Mouse (Mus musculus): ENCODE data around the gene Tmem63b. TPM values are rescaled to one million over a fixed set of nuclear protein-coding genes. Genes with fewer than 3 reads are reported as not detected.

Gene Tmem63b
- total and polyA plus RNA-seq, 2 experiments from 2014 or later: 131 to 228 TPM

DNA sequence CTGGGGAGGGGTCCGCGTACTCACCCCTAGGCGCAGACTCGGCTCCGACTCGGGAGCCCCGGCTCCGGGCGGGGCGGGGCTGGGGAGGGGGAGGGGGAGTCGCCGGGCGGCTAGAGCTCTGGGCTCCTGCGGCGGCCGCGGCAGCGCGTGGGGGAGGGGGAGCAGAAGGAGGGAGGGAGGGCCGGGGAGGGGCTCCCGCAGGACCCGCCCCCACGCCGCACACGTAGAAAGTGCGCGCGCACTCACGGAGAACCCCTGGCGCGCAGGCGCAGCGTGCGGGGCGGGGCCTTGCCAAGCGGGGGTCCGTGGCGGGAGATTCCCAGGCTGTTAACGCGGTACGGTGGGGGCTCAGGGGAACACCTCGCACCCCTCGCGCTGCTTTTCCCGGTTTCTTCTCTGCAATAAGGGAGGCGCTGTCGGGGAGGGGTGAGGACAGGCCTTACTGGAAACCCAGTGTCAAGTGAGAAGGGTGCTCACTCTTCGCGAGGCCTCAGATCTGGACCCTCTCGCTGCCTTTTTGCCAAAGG, 549 bp downstream of the Tmem63b start, which contains the start of gene Mrpl14:
Gene Mrpl14 (plus strand): TSS at position 230 of the 527 bp plus-strand sequence.
- peak within 1 kb of the TSS; percentile 84 for H3K27ac ChIP-seq (ENCODE audit: low read depth, low read length)
- peak within 1 kb of the TSS; percentile 78 for H3K4me3 ChIP-seq (ENCODE audit: low read depth, low read length)
- H3K4me2 ChIP-seq (ENCODE audit: low read depth): peak within 1 kb of the TSS; percentile 83
- H3K27me3 ChIP-seq (ENCODE audit: insufficient read depth, low read length): no peaks in the 10 kb centered on the region
- peak; percentile 99 for DNase-seq
- H3K36me3 ChIP-seq (ENCODE audit: insufficient read depth): no peaks in the 10 kb centered on the region
- peak within 1 kb of the TSS; percentile 89 for H3K9ac ChIP-seq
- peaks cover 11% of the 10 kb centered on the region; the same call in 1 of the 2 replicates for H3K4me1 ChIP-seq (ENCODE audit: insufficient read depth)
- peak; percentile 86 for ATAC-seq
- WGBS: 0% methylated on average over 31 of the region's 50 CpGs
- H3K9me3 ChIP-seq (ENCODE audit: low read length): no peaks in the 10 kb centered on the region
- peak; percentile 28; the same call in 1 of the 2 replicates for TF ChIP-seq CTCF (IDR thresholded peaks at IDR 0.05; ENCODE audit: low read depth)

DNA sequence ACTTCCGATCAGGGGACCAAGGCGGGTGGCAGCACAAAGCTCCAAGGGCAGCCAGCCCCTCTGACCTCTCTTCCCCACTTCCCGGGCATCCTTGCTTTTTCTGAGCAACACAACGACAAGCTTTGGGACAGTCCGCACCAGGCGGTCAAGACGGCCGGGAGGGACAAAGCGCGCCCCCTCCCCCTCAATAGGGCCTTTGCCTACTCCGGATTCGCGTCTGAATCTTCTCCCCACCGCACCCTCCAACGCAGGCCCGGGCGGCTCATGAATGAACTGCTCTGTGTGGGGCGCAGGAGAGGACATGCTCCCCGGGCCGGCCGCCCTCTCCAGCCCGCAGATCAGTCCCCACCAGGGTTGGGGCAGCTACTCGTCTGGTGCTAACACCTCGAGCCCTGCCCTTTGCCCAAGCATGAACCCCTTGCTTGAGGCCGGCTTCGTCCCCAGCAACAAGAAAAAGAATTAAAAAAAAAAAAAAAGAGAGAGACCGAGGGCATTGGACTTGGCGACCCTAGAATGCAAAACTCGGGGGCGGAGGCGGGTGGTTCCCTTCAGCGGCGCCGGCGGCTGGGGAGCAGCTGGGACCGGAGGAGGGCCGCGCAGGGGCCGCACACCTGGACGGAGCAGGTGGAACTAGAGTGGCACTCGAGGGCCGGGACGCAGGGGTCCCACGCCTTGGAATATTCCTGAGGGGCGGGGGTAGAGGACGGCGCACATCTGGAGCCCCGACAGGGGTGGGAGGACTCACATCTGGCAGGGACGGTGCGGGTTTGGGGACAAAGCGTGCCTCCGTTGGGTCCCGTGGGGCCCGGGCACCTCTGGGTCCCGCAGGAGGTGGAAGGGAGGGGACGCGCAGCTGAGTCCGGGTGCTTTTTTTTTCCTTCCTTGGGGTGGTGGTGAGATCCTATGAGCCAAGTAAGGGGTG, 1.3 kb downstream of the Tmem63b start:
- no peaks in the 10 kb centered on the region for H3K27me3 ChIP-seq (ENCODE audit: insufficient read depth, low read length)
- WGBS: 2% methylated on average over 55 of the region's 58 CpGs
- H3K36me3 ChIP-seq (ENCODE audit: insufficient read depth): no peaks in the 10 kb centered on the region
- ATAC-seq (peak; percentile 39), DNase-seq (peak; percentile 67)
- peaks cover 16% of the 10 kb centered on the region; the same call in 1 of the 2 replicates for H3K4me1 ChIP-seq (ENCODE audit: insufficient read depth)
- H3K27ac ChIP-seq (ENCODE audit: low read depth, low read length): peak overlapping the region; percentile 84
- peak overlapping the region; percentile 81 for H3K4me2 ChIP-seq (ENCODE audit: low read depth)
- no peak for TF ChIP-seq CTCF (IDR thresholded peaks at IDR 0.05; ENCODE audit: low read depth)
- H3K4me3 ChIP-seq (ENCODE audit: low read depth, low read length): peak overlapping the region; percentile 78
- peak overlapping the region; percentile 89 for H3K9ac ChIP-seq
- H3K9me3 ChIP-seq (ENCODE audit: low read length): no peaks in the 10 kb centered on the region

DNA sequence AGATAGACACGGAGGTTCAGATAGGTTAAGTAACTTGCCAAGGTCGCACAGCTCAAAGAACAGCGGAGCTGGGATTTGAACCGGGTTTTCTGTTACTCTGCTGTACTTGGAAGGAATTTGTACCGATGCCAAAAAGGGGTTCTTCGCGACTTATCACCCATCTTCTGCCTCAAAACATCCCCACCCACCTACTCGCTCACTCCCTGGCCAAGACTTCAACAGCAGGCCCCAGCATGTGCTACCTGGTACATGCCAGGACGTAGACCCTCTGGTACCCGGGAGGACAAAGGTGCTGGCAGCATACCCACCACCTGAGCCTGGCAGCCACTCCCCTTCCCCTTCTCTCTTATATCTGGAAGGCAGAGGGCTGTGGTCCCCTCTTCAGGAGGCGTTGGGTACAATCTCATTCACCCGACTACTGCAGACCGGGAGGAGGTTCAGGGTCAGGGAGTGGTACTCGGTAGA, 2.0 kb downstream of the Tmem63b start:
- DNase-seq: peak; percentile 60
- WGBS: 21% methylated on average over 14 of the region's 14 CpGs
- ATAC-seq: 0 out of 2 replicates have a peak, but pooled peaks have one; percentile 2

DNA sequence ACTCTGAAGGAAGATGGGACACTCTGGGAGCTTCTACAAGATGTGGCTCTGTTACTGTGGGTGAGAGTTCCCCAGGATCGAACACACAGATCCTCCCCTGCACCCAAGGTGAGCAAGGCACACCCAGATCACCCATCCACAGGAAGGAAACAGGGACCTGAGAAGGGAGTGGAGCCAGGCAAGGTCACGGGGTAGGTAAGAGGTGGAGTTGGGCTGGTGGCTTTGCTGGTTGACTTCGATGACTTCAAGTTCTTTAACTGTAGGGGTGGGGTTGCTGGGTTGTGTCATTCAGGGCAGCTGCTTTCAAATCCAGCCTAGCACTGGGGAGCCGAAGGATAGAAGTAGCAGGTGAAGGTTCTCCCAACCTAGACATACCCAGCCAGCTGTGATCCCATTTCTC, 3.9 kb downstream of the Tmem63b start:
- 91% methylated on average over 4 of the region's 4 CpGs for WGBS

More for the DNA sequence above, 2.0 kb downstream of the Tmem63b start:
- TF ChIP-seq CTCF (IDR thresholded peaks at IDR 0.05; ENCODE audit: low read depth): no peak
- no peaks in the 10 kb centered on the region for H3K9me3 ChIP-seq (ENCODE audit: low read length)
- H3K9ac ChIP-seq: peak overlapping the region; percentile 89
- H3K36me3 ChIP-seq (ENCODE audit: insufficient read depth): no peaks in the 10 kb centered on the region
- H3K27me3 ChIP-seq (ENCODE audit: insufficient read depth, low read length): no peaks in the 10 kb centered on the region
- H3K27ac ChIP-seq (ENCODE audit: low read depth, low read length): peak overlapping the region; percentile 84
- peaks cover 16% of the 10 kb centered on the region; the same call in 1 of the 2 replicates for H3K4me1 ChIP-seq (ENCODE audit: insufficient read depth)
- peak overlapping the region; percentile 78 for H3K4me3 ChIP-seq (ENCODE audit: low read depth, low read length)
- H3K4me2 ChIP-seq (ENCODE audit: low read depth): peak overlapping the region; percentile 81

DNA sequence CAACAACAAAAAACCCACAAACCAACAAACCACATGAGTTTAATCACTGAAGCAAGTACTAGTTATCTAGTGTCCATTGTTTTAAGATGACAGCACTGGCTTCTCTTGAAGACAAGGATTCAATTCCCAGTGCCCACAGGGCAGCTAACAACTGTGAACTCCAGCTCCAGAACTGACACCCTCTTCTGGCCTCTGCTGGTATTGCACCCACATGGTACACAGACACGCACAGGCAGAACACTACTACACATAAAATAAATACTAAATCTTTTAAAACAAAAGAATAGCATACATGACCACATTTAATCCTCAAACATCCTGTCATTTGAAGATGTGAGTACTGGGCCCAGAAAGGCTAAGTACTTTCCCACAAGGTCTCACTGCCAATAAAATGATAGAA, 5.1 kb downstream of the Tmem63b start:
- WGBS: 100% methylated on average over 1 of the region's 1 CpGs
- Histone ChIP-seq H3K36me3 (ENCODE audit: insufficient read depth) (peaks cover 19% of the 10 kb centered on the region), H3K4me3 (ENCODE audit: low read depth, low read length) (no peak overlapping the region), H3K4me2 (ENCODE audit: low read depth) (no peak overlapping the region), H3K9me3 (ENCODE audit: low read length) (no peaks in the 10 kb centered on the region), H3K27me3 (ENCODE audit: insufficient read depth, low read length) (no peaks in the 10 kb centered on the region), H3K9ac (no peak overlapping the region), H3K4me1 (ENCODE audit: insufficient read depth) (0 out of 2 replicates have a peak, but pooled peaks cover 9% of the 10 kb centered on the region), H3K27ac (ENCODE audit: low read depth, low read length) (no peak overlapping the region)
- ATAC-seq (no peak), DNase-seq (no peak)
- TF ChIP-seq CTCF (IDR thresholded peaks at IDR 0.05; ENCODE audit: low read depth): peak; percentile 58

More for the DNA sequence above, 3.9 kb downstream of the Tmem63b start:
- no peak overlapping the region for H3K27ac ChIP-seq (ENCODE audit: low read depth, low read length)
- H3K4me3 ChIP-seq (ENCODE audit: low read depth, low read length): no peak overlapping the region
- H3K27me3 ChIP-seq (ENCODE audit: insufficient read depth, low read length): no peaks in the 10 kb centered on the region
- DNase-seq: no peak
- H3K36me3 ChIP-seq (ENCODE audit: insufficient read depth): peaks cover 7% of the 10 kb centered on the region
- no peak overlapping the region for H3K4me2 ChIP-seq (ENCODE audit: low read depth)
- no peaks in the 10 kb centered on the region for H3K9me3 ChIP-seq (ENCODE audit: low read length)
- no peak for TF ChIP-seq CTCF (IDR thresholded peaks at IDR 0.05; ENCODE audit: low read depth)
- H3K9ac ChIP-seq: no peak overlapping the region
- H3K4me1 ChIP-seq (ENCODE audit: insufficient read depth): peaks cover 16% of the 10 kb centered on the region; the same call in 1 of the 2 replicates
- ATAC-seq: no peak

DNA sequence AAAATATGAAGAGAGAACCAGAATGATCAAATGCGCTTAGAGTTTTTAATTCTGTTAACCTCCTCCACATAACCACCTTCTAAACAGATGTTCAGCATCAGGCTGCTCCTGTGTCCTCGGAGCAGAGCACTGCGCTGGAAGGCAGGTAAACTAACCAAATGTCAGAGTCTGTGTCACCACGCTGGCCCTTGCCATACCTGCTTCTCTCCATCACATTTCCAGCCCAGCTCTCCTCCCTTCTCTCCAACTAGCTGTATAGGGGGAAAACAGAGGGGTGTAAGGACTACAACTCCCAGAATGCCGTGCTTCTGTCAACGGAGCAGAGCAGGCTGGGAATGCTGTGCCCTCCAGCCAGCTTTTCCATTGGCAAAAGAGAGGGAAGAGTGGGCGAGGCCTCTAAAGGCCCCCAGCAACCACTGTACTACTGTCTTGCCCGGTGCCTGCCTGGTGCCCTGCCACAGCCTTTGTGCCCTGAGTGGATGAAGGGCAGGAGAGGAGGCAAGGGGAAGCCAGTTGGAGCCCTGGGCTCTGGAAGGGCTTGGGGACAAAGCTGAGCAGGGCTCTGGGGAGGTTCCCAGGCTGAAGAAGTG, 6.2 kb downstream of the Tmem63b start:
- peak overlapping the region; percentile 49; the same call in 1 of the 2 replicates for H3K9ac ChIP-seq

More for the DNA sequence above, 6.2 kb downstream of the Tmem63b start:
- peaks cover 30% of the 10 kb centered on the region for H3K36me3 ChIP-seq (ENCODE audit: insufficient read depth)
- ATAC-seq: peak; percentile 93
- peak overlapping the region; percentile 81 for H3K27ac ChIP-seq (ENCODE audit: low read depth, low read length)
- H3K27me3 ChIP-seq (ENCODE audit: insufficient read depth, low read length): no peaks in the 10 kb centered on the region
- no peak for TF ChIP-seq CTCF (IDR thresholded peaks at IDR 0.05; ENCODE audit: low read depth)
- H3K4me1 ChIP-seq (ENCODE audit: insufficient read depth): 0 out of 2 replicates have a peak, but pooled peaks cover 9% of the 10 kb centered on the region
- no peaks in the 10 kb centered on the region for H3K9me3 ChIP-seq (ENCODE audit: low read length)
- peak; percentile 83 for DNase-seq
- WGBS: 47% methylated on average over 8 of the region's 8 CpGs
- peak overlapping the region; percentile 42 for H3K4me2 ChIP-seq (ENCODE audit: low read depth)
- peak overlapping the region; percentile 16; the same call in 1 of the 2 replicates for H3K4me3 ChIP-seq (ENCODE audit: low read depth, low read length)
